Mouse (Mus musculus): ENCODE results near the gene Napa.

The Napa gene

GRCm38 (mm10) chr7:16094592-16094991 is 3.7 kb upstream of the Napa start:
- no peak for DNase-seq (ENCODE audit: low spot score in 2 of 2)

GRCm38 (mm10) chr7:16099901-16100300 is 1.6 kb downstream of the Napa start:
- DNase-seq (ENCODE audit: low spot score in 2 of 2) = no peak

GRCm38 (mm10) chr7:16101081-16101480 is 2.8 kb downstream of the Napa start:
- DNase-seq (ENCODE audit: low spot score in 2 of 2) = no peak

GRCm38 (mm10) chr7:16101726-16102475 is 3.6 kb downstream of the Napa start:
- no peak for DNase-seq (ENCODE audit: low spot score in 2 of 2)

GRCm38 (mm10) chr7:16102686-16103226 is 4.5 kb downstream of the Napa start:
- no peak for DNase-seq (ENCODE audit: low spot score in 2 of 2)

GRCm38 (mm10) chr7:16103760-16104159 is 5.5 kb downstream of the Napa start:
- peak in 1 of 2 experiments; percentile 71 for DNase-seq (ENCODE audit: low spot score in 2 of 2)

- DNase-seq (ENCODE audit: low spot score in 2 of 2) = no peak
Measured at GRCm38 (mm10) chr7:16104611-16105388, 6.5 kb downstream of the Napa start.

- DNase-seq (ENCODE audit: low spot score in 2 of 2) = no peak
Measured at GRCm38 (mm10) chr7:16108886-16109542, 10.8 kb downstream of the Napa start.

GRCm38 (mm10) chr7:16110158-16110557 is 11.9 kb downstream of the Napa start:
- DNase-seq (ENCODE audit: low spot score in 2 of 2) = no peak

GRCm38 (mm10) chr7:16111284-16112090 is 13.2 kb downstream of the Napa start:
- no peak for DNase-seq (ENCODE audit: low spot score in 2 of 2)

GRCm38 (mm10) chr7:16116418-16116817 is 18.2 kb downstream of the Napa start:
- no peak for DNase-seq (ENCODE audit: low spot score in 2 of 2)

- DNase-seq (ENCODE audit: low spot score in 2 of 2) = peak in 1 of 2 experiments; percentile 47
Measured at GRCm38 (mm10) chr7:16117100-16117499, 18.8 kb downstream of the Napa start.

GRCm38 (mm10) chr7:16119569-16120261 is 21.5 kb downstream of the Napa start, which contains the start of gene Kptn:
Gene Kptn, plus strand, starts transcription at chr7:16119895.
- DNase-seq (ENCODE audit: low spot score in 2 of 2) = peak; percentile 90 to 94

GRCm38 (mm10) chr7:16120262-16120600 is 22.0 kb downstream of the Napa start:
- DNase-seq (ENCODE audit: low spot score in 2 of 2) = no peak

GRCm38 (mm10) chr7:16125829-16126228 is 27.6 kb downstream of the Napa start:
- DNase-seq (ENCODE audit: low spot score in 2 of 2) = no peak

- no peak for DNase-seq (ENCODE audit: low spot score in 2 of 2)
Measured at GRCm38 (mm10) chr7:16128344-16128743, 30.1 kb downstream of the Napa start.

- no peak for DNase-seq (ENCODE audit: low spot score in 2 of 2)
Measured at GRCm38 (mm10) chr7:16128899-16129298, 30.6 kb downstream of the Napa start.

- peak; percentile 71 to 80 for DNase-seq (ENCODE audit: low spot score in 2 of 2)
Measured at GRCm38 (mm10) chr7:16129421-16129845, 31.2 kb downstream of the Napa start, which contains the start of gene Slc8a2. Gene Slc8a2, plus strand, starts transcription at chr7:16129826.

GRCm38 (mm10) chr7:16129846-16130691 is 31.8 kb downstream of the Napa start:
- DNase-seq (ENCODE audit: low spot score in 2 of 2) = peak; percentile 51 to 68
